Mouse (Mus musculus): ENCODE measurements around the gene Olfr839-ps1. TPM values are rescaled to one million over a fixed set of nuclear protein-coding genes. Genes with fewer than 3 reads are reported as not detected.

Olfr839-ps1 gene
- polyA plus RNA-seq (2012; rRNA removed) = not detected in 2 replicates

- Histone ChIP-seq H3K27ac (ENCODE audit: insufficient read depth, low read length) (no peak within 1 kb of the TSS), H3K4me1 (ENCODE audit: control insufficient read depth, insufficient read depth, low read length) (no peaks in the 10 kb centered on the region), H3K4me3 (replicated peaks; ENCODE audit: insufficient read depth, low read depth, low read length) (no peak within 1 kb of the TSS), H3K27me3 (ENCODE audit: control insufficient read depth, insufficient read depth, low read length) (no peaks in the 10 kb centered on the region)
- WGBS = 65% methylated on average over 1 of the region's 1 CpGs
- TF ChIP-seq POLR2A (IDR thresholded peaks at IDR 0.05; ENCODE audit: borderline replicate concordance, insufficient read depth, low read length) (no peak), CTCF (IDR thresholded peaks at IDR 0.05; ENCODE audit: borderline replicate concordance, insufficient read depth, low read depth, low read length) (no peak)
- DNase-seq = no peak
These were observed at the start of gene Olfr839-ps1 for GRCm38 (mm10) chr9:19177212-19177611. Gene Olfr839-ps1, minus strand, starts transcription at chr9:19177312.

GRCm38 (mm10) chr9:19136017-19136416 lies 41.1 kb downstream of the Olfr839-ps1 start, which contains the start of gene Olfr837:
Gene Olfr837, plus strand, starts transcription at chr9:19136317.
- H3K27ac ChIP-seq (ENCODE audit: insufficient read depth, low read length) = no peak within 1 kb of the TSS
- TF ChIP-seq POLR2A (IDR thresholded peaks at IDR 0.05; ENCODE audit: borderline replicate concordance, insufficient read depth, low read length) = no peak
- no peak for TF ChIP-seq CTCF (IDR thresholded peaks at IDR 0.05; ENCODE audit: borderline replicate concordance, insufficient read depth, low read depth, low read length)
- H3K4me1 ChIP-seq (ENCODE audit: control insufficient read depth, insufficient read depth, low read length) = no peaks in the 10 kb centered on the region
- H3K4me3 ChIP-seq (replicated peaks; ENCODE audit: insufficient read depth, low read depth, low read length) = no peak within 1 kb of the TSS
- no peaks in the 10 kb centered on the region for H3K27me3 ChIP-seq (ENCODE audit: control insufficient read depth, insufficient read depth, low read length)
- whole genome bisulfite sequencing = 61% methylated on average over 1 of the region's 1 CpGs
- no peak for DNase-seq

DNA sequence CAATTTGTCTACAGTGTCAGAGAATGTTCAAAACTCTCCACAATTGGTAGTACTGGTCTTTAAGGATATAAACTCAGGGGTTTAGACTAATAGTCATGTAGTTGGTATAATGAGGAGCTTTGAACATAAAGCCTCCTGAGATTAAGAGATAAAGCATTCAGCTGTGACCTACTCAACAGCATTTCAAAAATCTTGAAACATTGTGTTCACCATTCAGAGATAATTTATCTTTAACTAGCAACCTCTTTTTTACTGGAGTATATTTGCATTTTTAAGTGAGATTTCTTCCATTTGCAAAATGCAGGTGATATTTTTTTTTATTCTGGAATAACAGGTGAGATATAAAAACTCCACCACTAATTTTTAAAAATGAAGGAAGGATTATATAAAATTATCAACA lies 57.0 kb downstream of the Olfr839-ps1 start, which contains the start of gene Olfr836:
Gene Olfr836, plus strand, starts transcription at position 301 of the 400 bp plus-strand sequence.
- DNase-seq = no peak
- TF ChIP-seq CTCF (IDR thresholded peaks at IDR 0.05; ENCODE audit: borderline replicate concordance, insufficient read depth, low read depth, low read length) (no peak), POLR2A (IDR thresholded peaks at IDR 0.05; ENCODE audit: borderline replicate concordance, insufficient read depth, low read length) (no peak)

More for the DNA sequence above, 57.0 kb downstream of the Olfr839-ps1 start, which contains the start of gene Olfr836:
- Histone ChIP-seq H3K4me3 (replicated peaks; ENCODE audit: insufficient read depth, low read depth, low read length) (no peak within 1 kb of the TSS), H3K4me1 (ENCODE audit: control insufficient read depth, insufficient read depth, low read length) (no peaks in the 10 kb centered on the region), H3K27ac (ENCODE audit: insufficient read depth, low read length) (no peak within 1 kb of the TSS), H3K27me3 (ENCODE audit: control insufficient read depth, insufficient read depth, low read length) (no peaks in the 10 kb centered on the region)

Other genes with a start within 250 kb of the Olfr839-ps1 start
- not detected in 2 replicates for gene Olfr832, start 240.2 kb downstream of the Olfr839-ps1 start, polyA plus RNA-seq (2012; rRNA removed)
- gene Olfr834, start 189.3 kb downstream of the Olfr839-ps1 start, polyA plus RNA-seq (2012; rRNA removed) = not detected in 2 replicates
- gene Olfr835, start 144.6 kb downstream of the Olfr839-ps1 start, polyA plus RNA-seq (2012; rRNA removed) = not detected in 2 replicates
- gene Olfr836, start 56.9 kb downstream of the Olfr839-ps1 start, polyA plus RNA-seq (2012; rRNA removed) = not detected in 2 replicates
- gene Olfr837, start 41.0 kb downstream of the Olfr839-ps1 start, polyA plus RNA-seq (2012; rRNA removed) = not detected in 2 replicates
- gene Olfr843, start 74.7 kb upstream of the Olfr839-ps1 start, polyA plus RNA-seq (2012; rRNA removed) = not detected in 2 replicates
- not detected in 2 replicates for gene Olfr844, start 139.0 kb upstream of the Olfr839-ps1 start, polyA plus RNA-seq (2012; rRNA removed)
- not detected in 2 replicates for gene Olfr845, start 159.1 kb upstream of the Olfr839-ps1 start, polyA plus RNA-seq (2012; rRNA removed)
- gene Olfr846, start 186.7 kb upstream of the Olfr839-ps1 start, polyA plus RNA-seq (2012; rRNA removed) = not detected in 2 replicates
- not detected in 2 replicates for gene Olfr847, start 201.4 kb upstream of the Olfr839-ps1 start, polyA plus RNA-seq (2012; rRNA removed)

All from cerebellum, adult 2 months (tissue).